Mouse (Mus musculus) layer of hippocampus, postnatal 25 days (tissue): ENCODE measurements around the gene Hipk4. TPM values are rescaled to one million over a fixed set of nuclear protein-coding genes. Genes with fewer than 3 reads are reported as not detected.
"Not testable (repeated sequence)": the region's sequence is repeated elsewhere in the genome, so short reads cannot be mapped to it uniquely, and the experiment has no call there.

ENCODE experiments used
- DNase-seq, 2 experiments: peaks; one replicate each; pipeline ENCODE4 v3.0.0; 2022; ENCODE audit warnings: mixed read lengths in 2 of 2, low spot score in 1 of 2; ENCODE audit errors: extremely low spot score in 1 of 2
- total RNA-seq, 2 experiments: library from RNA; stranded (reverse); gene quantifications; 2 replicates each; pipeline ENCODE4 v1.2.3; 2021

Hipk4 gene
- total RNA-seq, 2 experiments from 2014 or later = 0.12 to 0.17 TPM

- no peak for DNase-seq
Measured at GRCm38 (mm10) chr7:27493450-27493849, 29.6 kb upstream of the Hipk4 start.

GRCm38 (mm10) chr7:27494659-27495367 is 28.3 kb upstream of the Hipk4 start:
- DNase-seq = not testable (repeated sequence)

GRCm38 (mm10) chr7:27499036-27499435 is 24.0 kb upstream of the Hipk4 start, which contains the start of gene Prx:
Gene Prx (plus strand): TSS chr7:27499324.
- no peak for DNase-seq

- no peak for DNase-seq
Measured at GRCm38 (mm10) chr7:27501620-27502019, 21.4 kb upstream of the Hipk4 start.

- DNase-seq = no peak
Measured at GRCm38 (mm10) chr7:27506765-27507370, 16.2 kb upstream of the Hipk4 start.

GRCm38 (mm10) chr7:27507711-27508647 is 15.1 kb upstream of the Hipk4 start:
- DNase-seq = peak; percentile 70 to 71

GRCm38 (mm10) chr7:27508648-27509005 is 14.4 kb upstream of the Hipk4 start:
- DNase-seq = no peak

GRCm38 (mm10) chr7:27510809-27511208 is 12.3 kb upstream of the Hipk4 start:
- no peak for DNase-seq

GRCm38 (mm10) chr7:27514961-27515360 is 8.1 kb upstream of the Hipk4 start:
- no peak for DNase-seq

- no peak for DNase-seq
Measured at GRCm38 (mm10) chr7:27518314-27518713, 4.8 kb upstream of the Hipk4 start.

GRCm38 (mm10) chr7:27520104-27520503 is 3.0 kb upstream of the Hipk4 start:
- DNase-seq = no peak

GRCm38 (mm10) chr7:27520599-27520998 is 2.5 kb upstream of the Hipk4 start:
- DNase-seq = no peak

GRCm38 (mm10) chr7:27523805-27524204 is 738 bp downstream of the Hipk4 start:
- DNase-seq = no peak

- peak; percentile 80 to 83 for DNase-seq
Measured at GRCm38 (mm10) chr7:27526039-27526827, 3.2 kb downstream of the Hipk4 start.

- no peak for DNase-seq
Measured at GRCm38 (mm10) chr7:27529070-27529469, 6.0 kb downstream of the Hipk4 start.

- no peak for DNase-seq
Measured at GRCm38 (mm10) chr7:27530937-27531336, 7.9 kb downstream of the Hipk4 start.

GRCm38 (mm10) chr7:27531707-27532106 is 8.6 kb downstream of the Hipk4 start:
- no peak for DNase-seq

- DNase-seq = no peak
Measured at GRCm38 (mm10) chr7:27532480-27533050, 9.5 kb downstream of the Hipk4 start.

GRCm38 (mm10) chr7:27535386-27535785 is 12.3 kb downstream of the Hipk4 start:
- no peak for DNase-seq

GRCm38 (mm10) chr7:27536618-27537017 is 13.6 kb downstream of the Hipk4 start:
- DNase-seq = no peak
